Mouse (Mus musculus) testis, adult 2 months (tissue): ENCODE measurements at regions not wholly inside any gene's neighbourhood (a gene's known extent, or its start where the extent isn't known, plus 50 kb on each side); places are given as distances from the start of the nearest gene placed in this dataset.

Source experiments
- H3K27ac ChIP-seq: fragments of 200-500 bp; 2 replicates; pipeline ENCODE4 v1.5.1; 2012; ENCODE audit warnings: low read depth, low read length; ENCODE audit not compliant: control insufficient read depth, insufficient read depth
- H3K27me3 ChIP-seq: fragments of 200-500 bp; 2 replicates; pipeline ENCODE4 v1.6.1; 2012; ENCODE audit warnings: mild to moderate bottlenecking, low read length, moderate library complexity; ENCODE audit not compliant: control insufficient read depth, insufficient read depth
- H3K36me3 ChIP-seq: fragments of 200-500 bp; 2 replicates; pipeline ENCODE4 v1.6.1; 2012; ENCODE audit warnings: mild to moderate bottlenecking, low read length; ENCODE audit not compliant: control insufficient read depth, insufficient read depth
- H3K4me1 ChIP-seq: fragments of 200-500 bp; 2 replicates; pipeline ENCODE4 v1.6.1; 2012; ENCODE audit warnings: low read length; ENCODE audit not compliant: control insufficient read depth, insufficient read depth
- H3K4me3 ChIP-seq: fragments of 200-500 bp; 2 replicates; pipeline ENCODE4 v1.5.1; 2012; ENCODE audit warnings: low read depth, mild to moderate bottlenecking, low read length, moderate library complexity, mixed read lengths; ENCODE audit not compliant: control insufficient read depth
- CTCF ChIP-seq: fragments of 200-500 bp; IDR thresholded peaks from 2 replicates; pipeline ENCODE4 v1.5.1; 2012; ENCODE audit warnings: low read depth, mild to moderate bottlenecking, inconsistent platforms, low read length, moderate library complexity; ENCODE audit not compliant: control insufficient read depth, insufficient read depth, insufficient replicate concordance
- POLR2A ChIP-seq: fragments of 200-500 bp; IDR thresholded peaks from 2 replicates; pipeline ENCODE4 v1.6.1; 2012; ENCODE audit warnings: low read depth, mild to moderate bottlenecking, inconsistent platforms, low read length, moderate library complexity; ENCODE audit not compliant: control insufficient read depth

DNA sequence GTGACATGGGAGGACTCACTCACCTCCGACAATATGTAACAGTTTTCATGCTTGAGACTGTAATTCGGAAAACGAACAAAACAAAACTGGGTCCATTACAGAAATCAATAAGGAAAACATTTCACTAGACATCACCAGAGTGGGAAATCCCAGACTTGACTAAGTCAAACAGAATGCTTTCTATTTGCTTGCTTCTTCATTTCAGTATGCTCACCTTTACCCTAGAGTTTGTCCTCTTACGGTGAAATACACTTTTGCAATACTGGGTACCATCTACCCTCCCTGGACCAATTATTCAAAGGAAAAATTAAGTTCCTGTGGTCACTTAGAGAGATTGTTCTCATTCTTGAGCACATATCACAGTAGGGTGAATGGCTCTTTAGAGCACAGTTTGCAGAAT is 613.4 kb upstream of the 4930412O13Rik start:
- no peaks in the 10 kb centered on the region for H3K4me1 ChIP-seq
- H3K27ac ChIP-seq, result no peak overlapping the region
- H3K27me3 ChIP-seq, result no peaks in the 10 kb centered on the region
- H3K4me3 ChIP-seq, result no peak overlapping the region
- no peak for TF ChIP-seq CTCF
- TF ChIP-seq POLR2A, result no peak
- H3K36me3 ChIP-seq, result no peaks in the 10 kb centered on the region

DNA sequence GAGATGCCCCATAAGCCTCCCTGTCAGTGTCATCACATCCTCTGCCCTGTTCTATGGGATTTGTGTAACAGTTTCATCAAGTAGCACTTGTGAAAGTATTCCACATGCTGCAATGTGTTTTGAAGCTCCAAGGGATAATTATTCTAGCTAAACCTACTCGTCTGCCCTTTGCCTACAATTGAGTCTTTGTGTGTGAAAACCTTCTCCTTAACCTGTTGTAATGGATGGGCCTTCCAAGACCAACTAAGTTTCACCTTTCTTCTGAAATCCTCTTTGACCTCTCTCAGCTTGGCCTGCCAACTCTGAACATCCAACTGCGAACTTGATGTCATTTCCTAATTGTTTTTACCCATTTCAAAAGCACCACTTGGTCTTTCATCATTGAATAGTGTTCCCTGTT is 597.6 kb upstream of the 4930412O13Rik start:
- TF ChIP-seq CTCF, result no peak
- H3K27ac ChIP-seq, result no peak overlapping the region
- H3K4me1 ChIP-seq, result no peaks in the 10 kb centered on the region
- no peaks in the 10 kb centered on the region for H3K27me3 ChIP-seq
- H3K36me3 ChIP-seq, result no peaks in the 10 kb centered on the region
- H3K4me3 ChIP-seq, result no peak overlapping the region

DNA sequence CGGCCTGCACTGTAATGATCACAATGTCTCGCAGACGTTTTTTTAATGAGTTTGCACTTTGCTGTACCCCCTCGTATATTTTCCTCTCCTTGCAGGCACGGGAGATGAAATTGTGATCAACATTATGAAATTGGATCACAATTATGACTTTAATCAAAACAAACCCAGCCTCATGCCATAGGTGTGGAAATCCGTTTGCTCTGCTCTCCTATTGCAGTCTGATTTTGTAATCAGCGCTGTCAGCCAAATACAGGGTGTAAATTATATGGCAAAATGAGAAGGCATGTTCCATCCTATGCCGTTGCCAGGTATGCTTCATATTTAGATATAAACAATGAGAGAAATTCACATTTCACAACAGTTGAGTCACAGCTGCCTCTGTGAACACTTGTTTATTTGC is 595.3 kb upstream of the 4930412O13Rik start:
- no peaks in the 10 kb centered on the region for H3K36me3 ChIP-seq
- no peak for TF ChIP-seq POLR2A
- TF ChIP-seq CTCF, result no peak
- H3K4me1 ChIP-seq, result no peaks in the 10 kb centered on the region
- no peak overlapping the region for H3K27ac ChIP-seq
- H3K27me3 ChIP-seq, result no peaks in the 10 kb centered on the region
- no peak overlapping the region for H3K4me3 ChIP-seq

DNA sequence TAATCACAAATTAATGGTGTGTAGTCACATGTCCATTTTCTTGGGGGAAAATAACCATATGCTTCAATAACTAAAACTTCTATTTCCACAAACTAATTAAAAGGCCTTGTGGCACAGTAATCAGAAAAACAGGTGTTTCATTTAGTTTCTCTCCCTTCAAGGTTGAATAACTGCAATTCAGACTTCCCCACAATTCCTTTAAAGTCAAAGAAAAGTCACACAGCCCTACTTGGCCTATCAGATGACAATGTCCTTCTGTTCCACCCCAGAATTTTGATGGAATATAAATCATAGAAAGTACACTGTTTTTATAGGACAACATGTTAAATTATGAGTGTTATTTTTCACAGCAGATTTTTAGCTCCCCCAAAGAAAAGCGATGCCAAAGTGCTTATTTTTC is 594.0 kb upstream of the 4930412O13Rik start:
- TF ChIP-seq CTCF, result no peak
- no peak for TF ChIP-seq POLR2A
- no peaks in the 10 kb centered on the region for H3K27me3 ChIP-seq

DNA sequence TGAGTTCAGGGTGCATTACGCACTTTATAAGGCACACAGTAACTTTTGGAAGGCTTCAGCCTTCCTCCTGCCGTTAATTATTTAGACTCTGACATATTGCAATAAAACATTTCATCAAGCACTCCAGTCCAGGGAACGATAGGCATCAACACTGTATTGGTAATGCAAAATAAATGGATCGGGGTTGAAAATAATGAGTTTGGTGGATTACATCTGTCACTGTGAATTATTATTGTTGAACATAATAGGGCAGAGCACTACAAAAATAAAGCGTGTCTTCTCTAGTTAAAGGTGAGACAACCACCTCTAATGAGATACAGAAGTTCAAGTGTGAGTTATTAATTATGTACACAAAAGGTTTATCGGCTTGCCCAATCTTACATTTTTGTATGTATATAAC is 593.4 kb upstream of the 4930412O13Rik start:
- H3K4me3 ChIP-seq, result no peak overlapping the region
- TF ChIP-seq CTCF (no peak), POLR2A (no peak)
- H3K27me3 ChIP-seq, result no peaks in the 10 kb centered on the region
- H3K36me3 ChIP-seq, result no peaks in the 10 kb centered on the region
- no peak overlapping the region for H3K27ac ChIP-seq
- no peaks in the 10 kb centered on the region for H3K4me1 ChIP-seq

More for the DNA sequence above, 594.0 kb upstream of the 4930412O13Rik start:
- no peaks in the 10 kb centered on the region for H3K4me1 ChIP-seq
- no peak overlapping the region for H3K27ac ChIP-seq
- no peak overlapping the region for H3K4me3 ChIP-seq
- no peaks in the 10 kb centered on the region for H3K36me3 ChIP-seq

DNA sequence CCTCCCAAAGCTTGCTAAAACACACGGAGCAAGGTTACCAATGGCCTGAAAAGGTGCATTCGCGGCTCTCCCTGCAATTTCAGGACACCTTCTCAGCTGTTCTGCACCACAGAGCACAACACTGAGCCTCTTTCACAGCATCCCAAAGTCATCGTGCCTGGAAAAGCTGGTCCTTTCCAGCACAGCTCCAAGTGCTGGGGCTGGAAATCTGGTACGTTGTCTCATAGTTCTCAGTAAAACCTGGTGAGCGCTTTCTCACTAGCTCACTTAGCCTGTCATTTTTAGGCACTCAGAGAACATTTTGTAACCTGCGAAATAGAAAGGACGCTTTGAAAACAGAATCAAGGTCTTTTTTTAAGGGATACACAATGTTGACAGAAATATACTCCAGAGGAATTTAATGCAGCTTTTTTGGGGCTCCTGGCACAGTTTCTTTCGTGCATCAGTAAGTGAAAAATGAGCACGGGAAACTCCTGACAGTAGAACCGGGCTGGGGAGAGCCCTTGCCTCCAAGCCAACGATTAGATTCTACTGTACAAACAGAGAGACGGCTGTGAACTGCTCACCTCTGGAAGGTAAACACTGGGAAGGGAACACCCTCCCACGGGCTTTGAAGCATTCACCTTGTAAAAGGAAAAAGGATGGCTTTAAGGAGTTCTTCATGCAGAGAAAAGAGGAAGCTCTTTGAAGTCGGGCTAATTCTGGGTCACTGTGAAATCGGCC is 549.3 kb upstream of the 4930412O13Rik start:
- Histone ChIP-seq H3K4me3 (no peak overlapping the region), H3K27ac (no peak overlapping the region), H3K4me1 (no peaks in the 10 kb centered on the region), H3K27me3 (no peaks in the 10 kb centered on the region), H3K36me3 (no peaks in the 10 kb centered on the region)
- TF ChIP-seq POLR2A, result no peak
- TF ChIP-seq CTCF, result no peak

DNA sequence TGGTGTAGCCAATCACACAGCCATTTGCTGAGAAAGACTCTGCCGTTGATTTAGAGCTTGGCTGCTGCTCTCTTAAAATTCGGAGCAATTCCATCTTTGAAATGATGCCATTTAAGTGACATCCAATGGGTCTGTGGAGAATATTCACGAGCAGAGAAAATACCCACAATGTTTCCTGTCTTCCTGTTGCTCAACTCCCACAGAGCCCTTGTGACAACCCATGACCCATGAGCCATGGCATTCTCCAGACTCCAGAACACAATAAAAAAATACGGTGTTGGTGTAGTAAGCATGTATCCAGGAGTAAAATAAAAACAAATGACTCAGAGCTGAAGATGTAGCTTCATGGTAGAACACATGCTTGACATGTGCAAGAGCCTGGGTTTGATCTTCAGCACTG is 532.1 kb upstream of the 4930412O13Rik start:
- Histone ChIP-seq H3K4me3 (no peak overlapping the region), H3K36me3 (no peaks in the 10 kb centered on the region), H3K27ac (no peak overlapping the region), H3K4me1 (no peaks in the 10 kb centered on the region), H3K27me3 (no peaks in the 10 kb centered on the region)
- no peak for TF ChIP-seq CTCF

DNA sequence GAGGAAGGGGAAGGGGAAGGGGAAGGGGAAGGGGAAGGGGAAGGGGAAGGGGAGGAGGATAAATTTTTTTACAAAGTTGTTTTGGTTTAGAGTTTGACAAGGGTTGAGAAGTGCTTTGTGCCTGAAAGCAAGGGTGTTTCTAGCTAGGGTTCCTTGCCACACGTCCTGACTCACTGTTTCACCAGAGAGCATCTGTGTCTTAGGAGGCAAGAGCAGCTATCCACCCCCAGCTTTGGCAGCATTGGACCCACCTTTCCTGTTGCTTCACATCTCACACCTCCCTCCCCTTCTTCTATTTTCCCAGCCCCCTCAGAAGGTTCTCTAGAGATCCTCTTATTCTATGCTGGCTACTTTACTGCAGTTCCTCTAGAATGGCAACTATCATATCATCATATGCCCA is 531.1 kb upstream of the 4930412O13Rik start:
- TF ChIP-seq CTCF (no peak), POLR2A (no peak)
- no peaks in the 10 kb centered on the region for H3K4me1 ChIP-seq
- H3K27ac ChIP-seq, result no peak overlapping the region
- no peaks in the 10 kb centered on the region for H3K27me3 ChIP-seq
- no peaks in the 10 kb centered on the region for H3K36me3 ChIP-seq
- no peak overlapping the region for H3K4me3 ChIP-seq
